8 mouse cellular contexts compared by ENCODE assay signal in the genomic region with DNA sequence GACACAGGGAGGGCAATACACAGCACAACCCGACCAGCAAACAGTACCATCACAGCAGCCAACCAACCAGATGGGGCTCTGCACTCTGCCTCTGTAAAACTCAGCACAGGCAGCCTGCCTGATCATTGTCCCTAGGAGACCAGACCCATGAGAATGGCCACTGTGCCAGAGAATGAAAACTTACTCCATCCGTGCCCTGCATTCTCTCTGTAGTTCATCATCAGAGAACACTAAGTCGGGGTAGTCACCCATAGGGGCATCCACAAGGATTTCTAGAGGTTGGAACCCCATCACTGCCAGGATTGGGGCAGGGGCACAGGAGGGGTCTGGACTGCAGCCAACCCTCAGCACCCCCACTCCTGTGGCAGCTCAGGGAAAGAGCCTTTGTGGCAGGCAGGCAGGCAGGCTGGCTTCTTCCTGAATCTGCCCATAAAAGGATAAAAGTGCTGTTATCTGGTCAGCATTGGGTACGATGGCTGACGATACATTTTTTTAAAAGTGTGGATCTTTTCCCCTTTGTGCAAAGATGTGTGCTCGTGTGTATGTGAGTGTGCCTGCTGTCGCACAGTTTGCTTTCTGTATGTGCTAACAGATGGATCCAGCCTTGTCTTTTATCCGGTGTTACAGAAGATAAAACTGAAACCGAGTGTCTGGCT. TPM values are rescaled to one million over a fixed set of nuclear protein-coding genes. Genes with fewer than 3 reads are reported as not detected.
DNase-seq lines count a peak whose midpoint lies in the region; ATAC-seq and TF ChIP-seq lines count a peak whose summit lies in the region.

No protein-coding gene starts in this region.

- TF ChIP-seq CTCF in testis, adult 2 months (IDR thresholded peaks at IDR 0.05; ENCODE audit: control insufficient read depth, insufficient read depth, insufficient replicate concordance, low read depth, low read length) = no peak
- TF ChIP-seq CTCF in layer of hippocampus, adult 2 months (conservative IDR thresholded peaks at IDR 0.05) = no peak

- no peaks in the 10 kb centered on the region for H3K9me3 ChIP-seq in forebrain, embryonic 15.5 days
- H3K9me3 ChIP-seq in neural tube, embryonic 12.5 days = no peaks in the 10 kb centered on the region

- peak overlapping the region; percentile 20 for H3K9ac ChIP-seq in forebrain, embryonic 15.5 days (replicated peaks)
- 0 out of 2 replicates have a peak overlapping the region, but pooled peaks have one; percentile 19 for H3K9ac ChIP-seq in neural tube, embryonic 12.5 days

- no peak for TF ChIP-seq POLR2A in testis, adult 2 months (IDR thresholded peaks at IDR 0.05; ENCODE audit: control insufficient read depth, low read depth, low read length)

- intact Hi-C loops in gastrocnemius, postnatal 36 days (cut with DNase I) = no loop called here

- H3K4me2 ChIP-seq in forebrain, embryonic 15.5 days (replicated peaks) = peak overlapping the region; percentile 28
- H3K4me2 ChIP-seq in neural tube, embryonic 12.5 days (replicated peaks) = peak overlapping the region; percentile 14

- H3K4me1 ChIP-seq in testis, adult 2 months (ENCODE audit: control insufficient read depth, insufficient read depth, low read length) = peaks cover 7% of the 10 kb centered on the region
- peaks cover 43% of the 10 kb centered on the region for H3K4me1 ChIP-seq in forebrain, embryonic 15.5 days
- H3K4me1 ChIP-seq in neural tube, embryonic 12.5 days = peaks cover 27% of the 10 kb centered on the region

- no peaks in the 10 kb centered on the region for H3K36me3 ChIP-seq in testis, adult 2 months (ENCODE audit: control insufficient read depth, insufficient read depth, low read length)
- no peaks in the 10 kb centered on the region for H3K36me3 ChIP-seq in forebrain, embryonic 15.5 days
- H3K36me3 ChIP-seq in neural tube, embryonic 12.5 days = no peaks in the 10 kb centered on the region

- peak overlapping the region; percentile 28 for H3K4me3 ChIP-seq in testis, adult 2 months (ENCODE audit: control insufficient read depth, low read depth, low read length)
- no peak overlapping the region for H3K4me3 ChIP-seq in forebrain, embryonic 15.5 days
- peak overlapping the region; percentile 31 for H3K4me3 ChIP-seq in layer of hippocampus, adult 2 months
- H3K4me3 ChIP-seq in neural tube, embryonic 12.5 days = no peak overlapping the region

- no peaks in the 10 kb centered on the region for H3K27me3 ChIP-seq in testis, adult 2 months (ENCODE audit: control insufficient read depth, insufficient read depth, low read length)
- H3K27me3 ChIP-seq in forebrain, embryonic 15.5 days = no peaks in the 10 kb centered on the region
- no peaks in the 10 kb centered on the region for H3K27me3 ChIP-seq in neural tube, embryonic 12.5 days (replicated peaks)

- H3K27ac ChIP-seq in testis, adult 2 months (ENCODE audit: control insufficient read depth, insufficient read depth, low read depth, low read length) = peak overlapping the region; percentile 45; the same call in 1 of the 2 replicates
- peak overlapping the region; percentile 97 for H3K27ac ChIP-seq in forebrain, embryonic 15.5 days (replicated peaks)
- peak overlapping the region; percentile 90 for H3K27ac ChIP-seq in layer of hippocampus, adult 2 months
- H3K27ac ChIP-seq in neural tube, embryonic 12.5 days = peak overlapping the region; percentile 54

- WGBS in forebrain, embryonic 15.5 days = 27% methylated on average over 9 of the region's 9 CpGs
- WGBS in neural tube, embryonic 12.5 days = 37% methylated on average over 9 of the region's 9 CpGs

- peak; percentile 85 for ATAC-seq in forebrain, embryonic 15.5 days (replicated peaks)
- ATAC-seq in neural tube, embryonic 12.5 days (ENCODE audit: low FRiP score, low read depth) = peak; percentile 83

- DNase-seq in gastrocnemius, adult 18-20 months (ENCODE audit: low spot score) = peak; percentile 24
- no peak for DNase-seq in gastrocnemius, postnatal 36 days
- no peak for DNase-seq in testis, postnatal 14 days (ENCODE audit: low spot score)
- DNase-seq in layer of hippocampus, adult 2 months (ENCODE audit: low spot score in 2 of 2) = peak; percentile 33 to 75
- no peak for DNase-seq in kidney, postnatal 10 days

RNA-seq across cellular contexts. Expression of a gene that starts 25.3 kb away (rescaled TPM):
- 1 to 10 TPM; 3.0 to 4.0 TPM for total RNA-seq in gastrocnemius, adult 18-20 months (2021)
- 1 to 10 TPM; 4.5 to 5.7 TPM for total RNA-seq in gastrocnemius, postnatal 36 days (2021)
- polyA plus RNA-seq in testis, adult 2 months (2012; rRNA removed) = 0.38 TPM in 2 replicates
- 139 and 154 TPM in 2 replicates for polyA plus RNA-seq in forebrain, embryonic 15.5 days (2015; fragmentation: Nextera tagmentation; extraction: Ambion mirVana)
- 100 to 1,000 TPM; 178 to 186 TPM for total RNA-seq in layer of hippocampus, adult 2 months (2021)
- 27.8 and 30.0 TPM in 2 replicates for polyA plus RNA-seq in neural tube, embryonic 12.5 days (2016; fragmentation: Nextera tagmentation; extraction: Ambion mirVana)

Comparison
In these comparisons a context has a peak if more than half of its experiments do, and no peak if none do; other contexts are left out.
1. DNase-seq: peak in gastrocnemius, adult 18-20 months (single experiment) and layer of hippocampus, adult 2 months (2 of 2); none in gastrocnemius, postnatal 36 days (0 of 2), testis, postnatal 14 days (single experiment) and kidney, postnatal 10 days (single experiment).
2. H3K27ac ChIP-seq: peak in every context shown above with its lines; median percentile 97 in forebrain, embryonic 15.5 days; 90 in layer of hippocampus, adult 2 months; 54 in neural tube, embryonic 12.5 days; 45 in testis, adult 2 months.
3. H3K4me3 ChIP-seq: peak in testis, adult 2 months (single experiment) and layer of hippocampus, adult 2 months (single experiment); none in forebrain, embryonic 15.5 days (single experiment) and neural tube, embryonic 12.5 days (single experiment).
4. RNA of a gene that starts 25.3 kb away (total RNA-seq): 178 to 186 TPM in layer of hippocampus, adult 2 months; 4.5 to 5.7 TPM in gastrocnemius, postnatal 36 days and 3.0 to 4.0 TPM in gastrocnemius, adult 18-20 months; every median in the first group is over 10 times any median in the second.